Mouse (Mus musculus): Measurements from ENCODE around the gene Tpm3. TPM values are rescaled to one million over a fixed set of nuclear protein-coding genes. Genes with fewer than 3 reads are reported as not detected.

Tpm3 gene
- total RNA-seq, 2 experiments from 2014 or later = 103 to 108 TPM

GRCm38 (mm10) chr3:90127881-90128280 is 55.4 kb downstream of the Tpm3 start:
- DNase-seq = no peak
- intact Hi-C loops (cut with DNase I) = no loop called here

DNA sequence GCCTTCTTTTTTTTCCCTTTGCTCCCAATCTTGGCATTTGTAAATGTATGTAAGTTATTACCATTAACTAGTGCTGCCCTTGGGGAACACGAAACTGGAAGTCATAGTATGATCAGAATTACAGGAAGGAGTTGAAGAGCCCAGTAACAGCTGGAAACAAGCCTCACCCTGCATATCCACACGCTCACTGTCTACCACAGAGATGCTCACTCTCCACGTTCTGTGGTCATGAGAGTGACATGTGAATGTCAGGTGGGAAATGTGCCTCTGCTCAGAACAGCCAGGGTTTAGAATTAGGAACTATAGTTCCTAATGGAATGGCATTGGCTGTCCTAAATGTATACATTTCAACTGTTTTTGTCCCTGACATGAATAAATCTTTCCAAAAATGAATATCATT is 60.3 kb downstream of the Tpm3 start:
- intact Hi-C loops (cut with DNase I) = loop anchor here (5.0 kb wide), 1 partner anchor 55 kb away; no protein-coding TSS in a partner anchor
- DNase-seq = no peak

DNA sequence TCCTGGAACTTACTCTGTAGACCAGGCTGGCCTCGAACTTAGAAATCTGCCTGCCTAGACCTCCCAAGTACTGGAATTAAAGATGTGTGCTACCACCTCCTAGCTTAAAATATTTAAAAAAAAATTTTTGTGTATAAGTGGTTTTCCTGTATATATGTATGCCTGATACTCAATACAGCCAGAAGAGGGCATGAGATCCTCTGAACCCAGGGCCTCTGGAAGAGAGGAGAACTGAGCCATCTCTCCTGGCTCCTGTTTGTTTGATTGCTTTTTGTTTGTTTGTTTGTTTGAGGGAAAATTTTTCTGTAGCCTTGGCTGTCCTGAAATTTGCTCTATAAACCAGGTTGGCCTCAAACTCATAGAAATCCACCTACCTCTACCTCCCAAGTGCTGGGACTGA is 60.9 kb downstream of the Tpm3 start:
- intact Hi-C loops (cut with DNase I) = loop anchor here (5.0 kb wide), 1 partner anchor 54 kb away; no protein-coding TSS in a partner anchor
- no peak for DNase-seq

DNA sequence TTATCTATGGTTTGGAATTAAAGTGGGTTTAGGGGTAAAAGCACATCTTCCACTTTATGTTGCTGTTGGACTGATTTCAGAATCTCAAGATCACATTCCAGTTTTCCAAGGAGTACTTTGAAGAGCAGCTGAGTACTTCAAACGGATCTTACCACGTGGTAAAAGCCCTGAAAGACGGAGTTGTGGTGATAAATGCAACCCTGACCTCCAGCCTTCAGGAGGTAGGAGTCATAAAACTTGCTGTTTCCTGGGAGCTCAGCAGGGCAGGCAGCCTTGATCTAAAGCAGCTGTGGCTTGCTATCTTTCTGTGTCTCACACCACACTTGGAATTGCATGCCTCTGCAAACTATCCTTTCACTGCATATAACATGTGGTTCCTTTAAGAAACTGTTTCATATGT is 62.0 kb downstream of the Tpm3 start:
- no peak for DNase-seq
- intact Hi-C loops (cut with DNase I) = loop anchor here (5.0 kb wide), 1 partner anchor 53 kb away; no protein-coding TSS in a partner anchor

DNA sequence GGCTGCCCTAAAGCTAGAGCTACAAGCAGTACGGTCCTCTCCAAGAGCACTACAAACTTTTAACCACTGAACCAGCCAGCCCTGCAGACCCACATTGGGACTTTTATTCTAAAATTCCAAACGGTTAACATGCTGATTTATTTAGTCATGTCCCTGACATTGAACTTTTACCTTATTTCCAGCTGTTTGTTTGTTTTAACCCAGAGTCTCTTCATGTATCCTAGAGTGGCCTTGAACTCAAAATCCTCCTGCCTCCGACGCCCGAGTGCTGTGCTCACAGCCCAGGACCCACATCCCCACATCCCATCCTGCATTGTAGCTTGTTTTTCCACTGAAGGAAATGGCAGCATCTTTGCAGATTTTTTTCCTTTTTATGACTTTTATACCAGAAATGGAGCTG is 62.5 kb downstream of the Tpm3 start:
- intact Hi-C loops (cut with DNase I) = loop anchor here (5.0 kb wide), 1 partner anchor 52 kb away; no protein-coding TSS in a partner anchor
- no peak for DNase-seq

DNA sequence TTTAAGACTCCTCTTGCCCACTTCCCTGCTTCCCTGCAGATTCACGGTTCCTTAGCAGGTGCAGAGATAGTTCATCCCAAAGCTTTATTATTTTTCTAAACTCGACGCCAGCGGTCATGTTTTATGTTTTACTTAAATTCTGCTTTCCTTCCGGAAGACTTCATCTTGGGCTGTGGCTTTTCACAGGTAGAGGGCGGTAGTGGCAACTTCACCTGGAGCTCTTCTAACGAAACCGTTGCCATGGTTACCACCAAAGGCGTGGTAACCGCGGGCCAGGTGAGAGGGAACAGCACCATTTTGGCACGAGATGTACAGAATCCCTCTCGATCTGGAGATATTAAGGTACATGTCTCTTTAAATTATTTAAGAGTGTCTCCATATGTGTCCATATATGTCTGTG is 64.2 kb downstream of the Tpm3 start:
- DNase-seq = no peak

DNA sequence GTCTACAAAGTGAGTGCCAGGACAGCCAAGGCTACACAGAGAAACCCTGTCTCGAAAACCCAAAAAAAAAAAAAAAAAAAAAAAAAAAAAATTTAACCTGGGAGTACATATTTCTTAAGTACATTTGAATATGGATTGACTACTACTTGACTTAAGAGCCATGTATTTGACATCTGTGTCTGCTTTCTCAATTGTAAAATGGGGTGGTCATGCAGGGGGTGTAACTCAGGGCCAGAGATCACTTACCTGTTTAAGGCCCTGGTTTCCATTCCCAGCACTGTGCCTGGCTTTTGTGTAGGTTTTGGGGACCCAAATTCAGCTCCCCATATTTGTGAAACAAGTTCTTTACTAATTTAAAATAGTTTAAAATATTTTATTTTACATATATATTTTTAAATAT is 65.2 kb downstream of the Tpm3 start:
- intact Hi-C loops (cut with DNase I) = no loop called here
- no peak for DNase-seq

More for the DNA sequence above, 64.2 kb downstream of the Tpm3 start:
- intact Hi-C loops (cut with DNase I) = no loop called here

DNA sequence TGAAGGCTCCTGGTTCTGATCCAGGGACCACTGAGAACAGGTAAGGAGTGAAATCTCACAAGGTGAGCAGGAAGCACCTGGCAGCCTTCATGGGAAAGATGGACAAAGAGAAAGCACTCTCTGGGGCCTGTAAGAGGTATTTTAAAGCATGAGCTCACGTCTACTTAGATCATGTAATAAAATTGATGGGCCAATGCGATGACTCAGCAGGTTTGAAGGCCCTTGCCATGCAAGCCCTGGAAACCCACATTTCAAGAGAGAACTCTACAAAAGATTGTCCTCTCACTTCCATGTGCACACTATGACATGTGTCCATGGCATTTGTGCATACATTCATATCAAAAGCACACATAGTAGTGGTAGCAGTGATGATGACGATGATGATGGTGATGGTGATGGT is 67.5 kb downstream of the Tpm3 start:
- intact Hi-C loops (cut with DNase I) = no loop called here
- no peak for DNase-seq

- DNase-seq = no peak
- intact Hi-C loops (cut with DNase I) = no loop called here
Measured at GRCm38 (mm10) chr3:90145461-90145860, 73.0 kb downstream of the Tpm3 start.

- intact Hi-C loops (cut with DNase I) = no loop called here
- no peak for DNase-seq
Measured at GRCm38 (mm10) chr3:90146651-90147050, 74.2 kb downstream of the Tpm3 start.

Small RNAs within 50 kb of the gene (microRNA-seq; reads per million reads assigned to microRNA genes)
- gene Mir190b = 10.1 to 13.3 reads per million in 2 experiments

Other genes with a start within 250 kb of the Tpm3 start
- 10 to 100 TPM; 24.8 to 25.3 TPM for gene She, start 241.3 kb upstream of the Tpm3 start, total RNA-seq (2021)
- gene Il6ra, start 159.5 kb upstream of the Tpm3 start, total RNA-seq (2021) = 1 to 10 TPM; 3.9 to 4.0 TPM
- gene Atp8b2, start 109.1 kb upstream of the Tpm3 start, total RNA-seq (2021) = 10 to 100 TPM; 56.2 to 58.1 TPM
- gene Hax1, start 73.9 kb upstream of the Tpm3 start, total RNA-seq (2021) = 10 to 100 TPM; 43.6 to 44.1 TPM
- 10 to 100 TPM; 56.2 to 63.2 TPM for gene 4933434E20Rik, start 21.0 kb upstream of the Tpm3 start, total RNA-seq (2021)
- 100 to 1,000 TPM; 143 to 150 TPM for gene Ubap2l, start 20.0 kb upstream of the Tpm3 start, total RNA-seq (2021)
- gene Nup210l, start 31.5 kb downstream of the Tpm3 start, total RNA-seq (2021) = under 1 TPM; 0.10 to 0.12 TPM
- 1,000 to 10,000 TPM; 1,084 to 1,156 TPM for gene Rps27, start 141.0 kb downstream of the Tpm3 start, total RNA-seq (2021)
- 10 to 100 TPM; 12.3 to 14.4 TPM for gene Rab13, start 141.0 kb downstream of the Tpm3 start, total RNA-seq (2021)
- gene Jtb, start 158.9 kb downstream of the Tpm3 start, total RNA-seq (2021) = 10 to 100 TPM; 44.4 to 46.9 TPM
- gene Creb3l4, start 170.9 kb downstream of the Tpm3 start, total RNA-seq (2021) = under 1 TPM; 0.26 to 0.45 TPM
- gene Slc39a1, start 175.5 kb downstream of the Tpm3 start, total RNA-seq (2021) = 100 to 1,000 TPM; 105 to 110 TPM
- 10 to 100 TPM; 21.1 to 26.9 TPM for gene Crtc2, start 181.5 kb downstream of the Tpm3 start, total RNA-seq (2021)
- gene Dennd4b, start 192.5 kb downstream of the Tpm3 start, total RNA-seq (2021) = 10 to 100 TPM; 16.8 to 19.7 TPM
- 10 to 100 TPM; 56.6 to 59.5 TPM for gene Gatad2b, start 220.5 kb downstream of the Tpm3 start, total RNA-seq (2021)

Measured in heart, postnatal 10 days (tissue).